Mouse (Mus musculus) left cerebral cortex, postnatal 14 days (tissue): ENCODE data around the gene 9530003J23Rik. TPM values are rescaled to one million over a fixed set of nuclear protein-coding genes. Genes with fewer than 3 reads are reported as not detected.
"Not testable (repeated sequence)": the region's sequence is repeated elsewhere in the genome, so short reads cannot be mapped to it uniquely, and the experiment has no call there.

Source experiments
- DNase-seq, 2 experiments: peaks; one replicate each; pipeline ENCODE4 v3.0.0; 2021 to 2022; ENCODE audit warnings: low spot score in 2 of 2, mixed read lengths in 1 of 2
- intact Hi-C: fragments of 180-260 bp; cut with DNase I; formaldehyde crosslinking; loops from one replicate; pipeline ENCODE4 v1.15.1; 2025
- long read RNA-seq, 2 experiments: library from polyadenylated mRNA; stranded (forward); transcript quantifications; one replicate each; pipeline ENCODE4 v2.0.0; 2021
- total RNA-seq, 2 experiments: library from RNA; stranded (reverse); gene quantifications; 2 replicates each; pipeline ENCODE4 v1.2.3; 2021

9530003J23Rik gene
- total RNA-seq: not detected
- long read RNA-seq, experiment 1: 0 reads
- long read RNA-seq, experiment 2: 0 reads

- intact Hi-C loops: loop anchor here (5.0 kb wide), 1 partner anchor 39 kb away; no protein-coding TSS in a partner anchor
- no peak for DNase-seq
These were observed at the start of gene 9530003J23Rik for GRCm38 (mm10) chr10:117238603-117239002. TSS of gene 9530003J23Rik (minus strand) at chr10:117238703.

- intact Hi-C loops: no loop called here
- no peak for DNase-seq
These were observed 48.8 kb upstream of the 9530003J23Rik start for GRCm38 (mm10) chr10:117287226-117287850.

DNA sequence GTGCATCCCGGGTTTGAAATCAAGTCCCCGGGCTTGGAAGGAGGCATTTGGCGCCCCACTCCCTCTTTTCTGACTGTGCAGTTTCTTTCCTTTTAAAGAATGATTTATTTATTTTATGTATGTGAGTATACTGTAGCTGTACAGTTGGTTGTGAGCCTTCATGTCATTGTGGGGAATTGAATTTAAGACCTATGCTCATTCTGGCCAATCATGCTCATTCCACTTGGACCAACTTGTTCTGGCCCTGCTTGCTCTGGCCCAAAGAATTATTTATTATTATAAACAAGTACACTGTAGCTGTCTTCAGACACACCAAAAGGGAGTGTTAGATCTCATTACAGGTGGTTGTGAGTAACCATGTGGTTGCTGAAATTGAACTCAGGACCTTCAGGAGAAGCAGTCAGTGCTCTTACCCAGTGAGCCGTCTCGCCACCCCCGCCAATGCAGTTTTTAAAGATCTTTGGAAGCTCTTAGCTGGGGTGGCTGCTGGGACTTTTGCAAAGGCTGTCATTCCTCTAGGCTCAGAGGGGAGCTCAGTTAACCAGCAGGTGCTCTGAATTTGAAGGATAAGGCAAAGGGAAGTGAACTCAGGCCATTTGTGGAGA, 48.0 kb upstream of the 9530003J23Rik start:
- DNase-seq: no peak
- intact Hi-C loops: no loop called here

DNA sequence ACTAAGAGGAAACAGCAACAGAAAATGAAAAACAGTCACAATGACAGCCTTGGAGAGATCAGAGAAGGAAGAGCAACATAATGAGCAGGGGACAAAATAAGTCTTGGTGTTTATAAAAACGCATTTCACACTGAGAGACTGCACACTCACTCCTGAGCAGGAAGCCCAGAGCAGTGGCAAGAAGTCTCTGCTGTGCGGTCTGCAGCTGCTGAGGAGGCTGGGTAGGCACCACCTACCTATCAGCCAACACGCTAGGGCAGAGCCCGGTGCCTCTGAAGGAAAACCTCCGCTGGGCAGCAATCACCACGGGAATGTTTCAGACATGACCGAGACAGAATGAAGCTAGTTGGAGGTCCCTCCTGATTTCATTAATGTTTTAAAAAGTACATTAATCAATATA, 47.1 kb upstream of the 9530003J23Rik start:
- intact Hi-C loops, DNase-seq: not testable (repeated sequence)

DNA sequence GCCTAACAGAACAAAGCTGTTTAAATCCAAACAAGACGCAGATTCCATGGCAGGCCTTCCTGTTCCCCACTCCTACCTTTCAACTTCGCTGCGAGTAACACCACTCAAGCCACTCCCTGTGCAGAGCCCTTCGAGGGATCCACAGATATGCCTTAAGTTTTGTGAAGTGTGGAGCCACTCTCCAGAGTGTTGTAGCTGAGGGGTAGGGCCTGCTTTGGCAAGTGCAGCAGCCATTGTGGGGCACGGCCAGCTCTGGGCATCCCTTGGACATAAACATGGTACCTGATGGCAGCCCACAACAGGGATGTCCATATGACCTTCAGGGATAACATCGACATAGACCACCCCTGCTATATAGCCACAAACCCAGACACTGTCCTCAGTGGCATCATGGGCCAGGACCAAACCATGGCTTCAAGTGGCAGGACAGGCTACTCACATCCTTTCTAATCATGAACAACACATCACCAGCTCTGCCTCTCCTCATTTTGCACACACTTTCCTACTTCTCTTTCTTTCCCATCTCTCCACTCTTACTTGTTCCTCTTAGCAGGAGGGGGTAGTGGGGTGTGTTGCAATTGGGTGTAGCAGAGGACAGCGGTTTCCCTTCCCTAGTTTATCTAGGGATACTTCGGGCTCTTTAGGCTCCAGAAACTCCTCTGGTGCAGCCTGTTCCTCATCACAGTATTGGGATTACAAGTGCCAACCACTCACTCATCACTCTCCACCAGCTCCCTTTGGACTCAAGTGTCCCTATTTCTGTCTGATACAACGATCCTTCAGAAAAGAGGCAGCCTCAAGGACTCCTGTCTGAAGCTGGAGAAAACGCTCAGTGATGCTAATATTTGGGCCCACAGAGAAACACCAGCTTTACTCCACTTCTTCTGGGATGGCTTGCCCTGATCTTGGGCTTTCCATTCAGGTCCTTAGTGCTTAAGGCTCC, 46.3 kb upstream of the 9530003J23Rik start:
- intact Hi-C loops: no loop called here
- no peak for DNase-seq

DNA sequence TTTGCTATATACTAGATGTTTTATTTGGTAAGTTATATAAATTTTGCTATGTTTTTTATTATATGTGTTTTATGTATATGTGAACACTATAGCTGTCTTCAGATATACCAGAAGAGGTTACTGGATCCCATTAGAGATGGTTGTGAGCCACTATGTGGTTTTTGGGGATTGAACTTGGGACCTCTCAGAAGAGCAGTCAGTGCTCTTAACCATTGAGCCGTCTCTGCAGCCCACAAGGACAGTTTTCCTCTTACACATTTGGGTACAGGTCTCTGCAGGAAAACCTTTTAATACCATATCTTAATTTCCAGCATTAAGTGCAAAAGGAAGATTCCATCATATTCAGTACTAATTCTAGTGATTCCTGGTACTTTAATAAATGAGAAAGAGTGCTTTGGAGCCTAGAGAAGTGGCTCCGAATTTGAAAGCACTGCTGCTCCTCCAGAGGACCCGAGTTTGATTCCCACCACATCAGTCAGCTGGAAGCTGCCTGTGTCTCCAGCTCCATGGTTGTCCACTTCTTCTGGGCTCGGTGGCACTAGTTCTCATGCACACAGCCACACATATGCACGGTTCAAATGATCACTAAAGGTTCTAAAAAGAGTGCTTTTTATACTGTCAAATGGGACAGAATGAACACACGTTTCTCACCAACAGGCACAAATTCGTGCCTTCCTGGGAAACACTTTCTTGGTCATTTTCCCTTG, 45.5 kb upstream of the 9530003J23Rik start:
- intact Hi-C loops: no loop called here

DNA sequence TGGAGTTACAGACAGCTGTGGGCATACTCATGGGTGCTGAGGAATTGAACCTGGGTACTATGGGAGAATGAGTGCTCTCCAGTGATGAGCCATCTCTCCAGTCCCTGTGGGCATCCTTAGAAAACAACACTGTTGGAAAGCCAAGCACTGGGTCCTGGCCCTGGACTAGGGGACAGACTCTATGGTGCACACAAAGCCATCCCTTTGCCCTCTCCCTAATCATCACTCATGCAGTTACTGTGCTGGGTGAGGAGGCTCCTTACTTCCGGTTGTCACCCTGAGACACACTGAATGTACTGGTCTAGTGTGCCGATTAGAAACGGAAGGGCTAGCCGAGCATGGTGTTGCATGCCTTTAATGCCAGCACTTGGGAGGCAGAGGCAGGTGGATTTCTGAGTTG, 44.7 kb upstream of the 9530003J23Rik start:
- DNase-seq, intact Hi-C loops: not testable (repeated sequence)

More for the DNA sequence above, 45.5 kb upstream of the 9530003J23Rik start:
- no peak for DNase-seq

GRCm38 (mm10) chr10:117282551-117282950, 44.0 kb upstream of the 9530003J23Rik start:
- DNase-seq: no peak
- intact Hi-C loops: no loop called here

GRCm38 (mm10) chr10:117282049-117282448, 43.5 kb upstream of the 9530003J23Rik start, which contains the start of gene Lyz2:
TSS of gene Lyz2 (minus strand) at chr10:117282321.
- no peak for DNase-seq
- intact Hi-C loops: no loop called here

DNA sequence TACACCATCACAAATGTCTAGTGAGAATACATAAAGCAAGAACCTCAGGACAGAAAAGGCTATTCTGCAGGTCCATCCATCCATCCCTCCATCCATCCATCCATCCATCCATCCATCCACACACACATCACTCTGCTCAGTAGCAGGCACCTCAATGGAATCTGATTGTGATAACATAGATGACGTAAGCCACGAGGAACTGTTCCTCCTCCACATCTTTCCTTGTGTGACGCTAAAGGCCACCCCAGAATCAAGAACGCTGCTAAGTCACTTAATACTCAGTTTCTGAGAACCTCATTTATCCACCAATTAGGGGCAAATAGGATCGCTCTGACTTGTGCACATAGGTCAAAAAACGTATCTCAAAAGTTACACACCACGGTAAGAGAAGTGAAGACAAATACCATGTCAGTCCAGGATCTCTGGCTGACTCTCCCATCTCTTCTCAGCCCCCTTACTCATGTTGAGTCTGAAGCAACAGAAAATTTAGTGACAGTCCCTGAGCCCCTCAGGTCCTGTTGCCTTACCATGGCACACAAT, 42.9 kb upstream of the 9530003J23Rik start:
- intact Hi-C loops: no loop called here

GRCm38 (mm10) chr10:117280000-117280399, 41.5 kb upstream of the 9530003J23Rik start:
- intact Hi-C loops: loop anchor here (5.0 kb wide), 1 partner anchor 43 kb away; the partner anchor contains the start of gene 9530003J23Rik
- no peak for DNase-seq

More for the DNA sequence above, 42.9 kb upstream of the 9530003J23Rik start:
- DNase-seq: no peak

DNA sequence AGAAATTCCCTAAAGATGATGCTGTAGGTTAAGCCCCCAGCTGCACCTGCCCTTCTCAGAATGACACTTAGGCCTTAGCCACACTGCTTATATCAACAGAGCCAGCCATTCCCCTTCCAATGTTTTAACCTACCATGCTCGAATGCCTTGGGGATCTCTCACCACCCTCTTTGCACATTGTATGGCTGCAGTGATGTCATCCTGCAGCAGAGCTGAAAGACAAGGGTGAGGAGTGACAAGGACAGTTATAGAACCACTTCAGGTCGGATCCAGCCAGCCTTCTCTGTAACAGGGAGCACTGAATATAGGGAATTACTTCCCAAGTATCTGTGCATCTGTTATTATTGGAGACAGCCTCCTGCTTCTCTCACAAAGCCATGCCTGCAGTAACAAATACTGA, 40.0 kb upstream of the 9530003J23Rik start:
- intact Hi-C loops: loop anchor here (5.0 kb wide), 1 partner anchor 41 kb away; the partner anchor contains the start of gene 9530003J23Rik
- DNase-seq: not testable (repeated sequence)

- DNase-seq: not testable (repeated sequence)
- intact Hi-C loops: loop anchor here (5.0 kb wide), 1 partner anchor 40 kb away; the partner anchor contains the start of gene 9530003J23Rik
These were observed 39.3 kb upstream of the 9530003J23Rik start for GRCm38 (mm10) chr10:117277779-117278178.

DNA sequence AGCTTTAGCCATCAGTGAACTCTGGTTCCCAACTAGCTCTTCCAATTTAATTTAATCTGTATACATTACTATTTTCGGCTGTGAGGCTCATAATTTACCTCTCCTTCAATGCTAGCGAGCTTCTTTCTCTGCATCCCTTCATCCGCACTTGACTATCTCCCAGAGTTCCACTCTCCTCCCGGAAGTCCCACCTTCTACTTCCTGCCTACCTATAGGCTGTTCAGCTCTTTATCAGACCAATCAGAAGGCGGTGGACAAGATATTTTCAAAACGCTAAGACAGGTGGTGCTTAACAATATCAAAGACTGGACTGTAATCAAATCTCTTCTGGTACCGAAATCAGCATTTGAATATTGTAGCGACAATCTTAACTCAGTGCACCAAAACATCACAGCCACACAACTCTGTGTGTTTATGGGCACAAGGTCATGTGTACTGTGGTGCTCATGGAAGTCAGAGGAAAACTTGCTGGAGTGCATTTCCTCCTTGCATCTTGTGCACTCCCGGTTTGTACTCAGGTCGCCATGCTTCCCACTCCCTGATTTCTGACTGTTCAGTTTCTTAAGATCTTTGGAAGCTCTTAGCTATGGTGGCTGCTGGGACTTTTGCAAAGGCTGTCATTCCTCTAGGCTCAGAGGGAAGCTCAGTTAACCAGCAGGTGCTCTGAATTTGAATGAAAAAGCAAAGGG, 37.3 kb upstream of the 9530003J23Rik start:
- no peak for DNase-seq
- intact Hi-C loops: loop anchor here (5.0 kb wide), 1 partner anchor 39 kb away; the partner anchor contains the start of gene 9530003J23Rik

GRCm38 (mm10) chr10:117274645-117275044, 36.1 kb upstream of the 9530003J23Rik start:
- intact Hi-C loops: loop anchor here (5.0 kb wide), 1 partner anchor 37 kb away; the partner anchor contains the start of gene 9530003J23Rik
- not testable (repeated sequence) for DNase-seq

DNA sequence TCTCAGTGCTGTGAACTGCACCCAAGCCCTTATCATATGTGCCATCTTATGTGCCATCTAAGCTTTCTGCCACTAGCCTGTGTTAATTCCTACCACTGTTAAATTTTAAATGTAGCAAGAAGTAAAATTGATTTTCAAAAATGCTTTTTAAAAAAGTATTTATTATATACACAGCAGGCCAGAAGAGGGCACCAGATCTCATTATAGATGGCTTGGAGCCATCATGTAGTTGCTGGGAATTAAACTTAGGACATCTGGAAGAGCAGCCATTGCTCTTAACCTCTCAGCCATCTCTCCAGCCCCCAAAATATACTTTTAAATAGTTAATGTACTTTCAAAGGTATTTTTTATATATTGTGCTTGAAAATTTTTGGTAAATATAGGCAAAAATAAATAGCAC, 33.5 kb upstream of the 9530003J23Rik start:
- intact Hi-C loops: no loop called here
- DNase-seq: no peak

GRCm38 (mm10) chr10:117259870-117260269, 21.4 kb upstream of the 9530003J23Rik start:
- intact Hi-C loops: no loop called here
- DNase-seq: no peak

DNA sequence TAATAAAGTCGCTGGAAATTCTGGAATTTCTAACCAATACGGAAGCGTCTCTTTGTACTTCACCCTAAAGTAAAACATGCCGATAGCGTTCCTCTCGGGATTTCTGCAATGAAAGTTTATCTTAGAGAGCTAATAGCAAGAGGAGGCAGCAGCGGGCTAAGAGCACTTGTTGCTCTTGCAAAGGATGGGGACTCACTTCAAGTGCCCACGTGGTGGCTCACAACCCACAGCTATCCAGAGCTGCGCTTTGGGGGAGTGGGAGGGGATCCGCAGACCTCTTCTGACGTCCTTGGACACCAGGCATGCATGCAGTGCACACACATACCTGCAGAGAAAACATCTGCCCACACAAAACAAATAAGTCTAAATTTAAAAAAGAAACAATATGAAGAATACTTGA, 2.6 kb downstream of the 9530003J23Rik start:
- intact Hi-C loops: loop anchor here (5.0 kb wide), 1 partner anchor 41 kb away; no protein-coding TSS in a partner anchor
- DNase-seq: no peak
